Mouse (Mus musculus) spleen, adult 2 months (tissue): ENCODE measurements around the gene Gm3415.
"Not testable (repeated sequence)": the region's sequence is repeated elsewhere in the genome, so short reads cannot be mapped to it uniquely, and the experiment has no call there.

Experiments
- CTCF ChIP-seq: fragments of 200-500 bp; IDR thresholded peaks from 2 replicates; pipeline ENCODE4 v1.5.1; 2011; ENCODE audit warnings: mild to moderate bottlenecking, inconsistent platforms; ENCODE audit not compliant: insufficient read depth, insufficient read length, insufficient replicate concordance; ENCODE audit errors: extremely low read depth
- POLR2A ChIP-seq: fragments of 200-500 bp; IDR thresholded peaks from 2 replicates; pipeline ENCODE4 v1.6.1; 2011; ENCODE audit warnings: low read depth, low read length, inconsistent platforms

DNA sequence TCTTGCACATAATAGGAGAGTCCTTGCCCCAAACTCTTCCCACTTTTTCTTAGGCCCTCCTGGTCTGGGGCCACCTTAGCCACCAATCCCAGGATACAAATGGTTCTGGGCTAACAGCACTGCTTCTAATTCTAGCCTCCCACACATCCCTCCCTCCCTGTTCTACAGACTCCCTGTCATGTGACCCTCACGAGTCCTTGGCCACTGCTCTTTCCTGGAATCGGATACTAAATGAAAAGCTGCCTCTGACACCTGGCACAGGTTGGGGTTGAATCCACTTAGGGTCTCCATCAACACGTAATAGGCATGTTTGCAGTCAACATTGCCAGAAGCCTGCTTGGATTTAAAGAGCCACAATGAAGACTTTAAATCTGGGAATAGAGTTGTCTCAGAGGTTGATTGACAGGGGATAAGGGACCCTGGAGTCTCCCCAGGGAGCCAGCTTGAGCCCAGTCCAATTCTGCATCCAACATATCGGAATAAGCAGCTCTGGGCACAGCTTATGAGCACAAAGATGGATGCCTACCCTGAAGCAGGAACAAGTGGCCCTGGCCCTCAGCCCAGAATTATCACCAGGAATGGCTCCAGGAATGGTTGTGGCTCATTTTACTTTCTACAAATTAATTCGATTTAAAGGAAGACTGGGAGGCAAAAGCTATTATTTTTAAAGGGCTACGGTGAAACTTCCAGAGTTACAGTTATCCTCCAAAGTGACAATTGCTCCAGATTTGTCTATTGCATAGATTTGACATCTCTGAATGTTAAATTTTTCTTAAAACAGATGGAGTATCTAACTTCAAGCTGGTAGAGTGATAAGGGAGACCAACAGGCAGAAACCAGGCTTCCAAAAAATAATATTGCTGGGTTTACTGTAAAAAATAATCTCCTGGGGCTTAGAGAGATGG, 16.1 kb downstream of the Gm3415 start:
- TF ChIP-seq CTCF, POLR2A: not testable (repeated sequence)
